Mouse (Mus musculus): Measurements from ENCODE around the gene Ephb2.

The Ephb2 gene

DNA sequence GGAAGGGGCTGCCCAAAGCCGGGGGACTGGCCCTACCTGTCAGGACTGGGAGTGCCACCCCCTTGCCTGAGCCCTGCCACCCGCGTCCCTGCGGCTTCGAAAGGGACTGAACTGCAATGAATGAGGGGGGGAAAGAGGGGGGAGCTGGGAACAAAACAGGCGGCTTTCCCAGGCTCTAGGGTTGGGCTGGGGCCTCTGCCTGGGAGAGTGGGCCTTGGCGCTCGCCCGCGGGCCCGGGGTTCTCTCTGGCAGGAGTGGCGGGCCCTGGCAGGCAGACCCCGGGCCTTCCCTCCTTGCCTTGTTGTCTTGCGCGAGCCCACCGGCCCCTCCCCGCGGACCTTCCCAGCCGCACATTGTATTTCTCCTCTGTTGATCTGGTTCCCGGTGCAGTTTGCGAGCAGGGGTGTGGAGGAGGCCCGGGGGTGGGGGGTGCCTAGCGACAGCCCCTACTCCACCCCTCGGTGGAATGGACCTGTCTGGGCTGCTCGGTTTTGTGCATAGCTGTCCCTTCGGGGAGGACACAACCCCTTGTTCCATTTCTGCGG lies 671 bp upstream of the Ephb2 start:
- no peak for DNase-seq (ENCODE audit: low read depth)

DNA sequence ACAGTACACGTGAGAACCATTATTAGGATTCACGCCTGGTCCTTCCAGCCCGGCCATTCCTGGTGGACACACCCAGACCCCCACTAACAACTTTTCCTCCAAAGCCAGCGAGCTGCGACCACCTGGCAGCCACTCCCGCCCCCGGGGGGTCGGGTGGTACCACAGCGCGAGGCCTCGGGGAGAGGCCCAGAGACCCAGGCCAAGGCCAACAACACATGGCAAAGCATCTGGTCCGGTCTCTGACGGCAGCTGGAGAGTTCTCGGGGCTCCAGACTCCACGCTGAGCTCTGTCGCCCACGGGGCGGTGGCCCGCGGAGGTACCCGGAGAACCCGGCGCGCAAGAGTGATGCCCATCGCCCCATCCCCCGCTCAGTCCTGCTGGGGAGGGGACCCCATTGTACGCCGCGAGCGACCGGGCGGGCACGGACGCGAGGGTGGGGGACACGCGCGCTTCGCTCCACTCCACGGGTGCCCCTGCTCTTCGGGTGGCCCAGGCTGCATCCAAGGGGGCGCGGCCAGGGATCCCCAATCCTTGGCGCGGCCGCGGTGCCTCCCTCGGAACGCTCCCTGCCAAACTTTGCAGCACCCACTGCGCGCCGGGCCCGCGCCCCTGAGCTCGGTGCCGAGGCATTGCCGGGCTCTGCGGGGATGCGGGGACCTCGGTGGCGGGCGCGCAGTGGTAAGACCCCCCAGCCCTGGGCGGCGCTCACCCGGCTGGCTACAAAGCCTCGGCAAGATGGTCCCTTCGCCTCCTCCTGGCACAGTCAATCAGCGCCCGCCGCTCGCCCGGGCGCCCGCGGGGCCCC lies 770 bp downstream of the Ephb2 start:
- DNase-seq (ENCODE audit: low read depth): no peak

DNA sequence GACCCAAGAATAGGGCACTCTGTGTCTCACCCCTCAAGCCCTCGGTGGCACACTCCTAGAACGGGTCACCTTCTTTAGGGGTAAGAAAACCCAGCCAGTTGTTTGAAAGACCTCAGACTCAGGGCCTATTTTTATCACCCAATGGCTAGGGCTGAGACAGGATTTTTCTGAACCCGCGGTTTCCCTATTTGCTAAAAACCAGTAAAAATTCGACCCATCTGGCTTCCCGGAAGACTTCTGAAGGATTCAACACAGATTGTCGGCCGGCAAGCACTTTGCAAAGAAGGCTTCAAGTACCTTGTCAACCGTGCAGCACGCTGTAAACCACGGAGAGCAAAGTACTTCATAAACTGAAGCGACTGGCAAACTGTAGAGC lies 1.4 kb downstream of the Ephb2 start:
- DNase-seq (ENCODE audit: low read depth): no peak

DNA sequence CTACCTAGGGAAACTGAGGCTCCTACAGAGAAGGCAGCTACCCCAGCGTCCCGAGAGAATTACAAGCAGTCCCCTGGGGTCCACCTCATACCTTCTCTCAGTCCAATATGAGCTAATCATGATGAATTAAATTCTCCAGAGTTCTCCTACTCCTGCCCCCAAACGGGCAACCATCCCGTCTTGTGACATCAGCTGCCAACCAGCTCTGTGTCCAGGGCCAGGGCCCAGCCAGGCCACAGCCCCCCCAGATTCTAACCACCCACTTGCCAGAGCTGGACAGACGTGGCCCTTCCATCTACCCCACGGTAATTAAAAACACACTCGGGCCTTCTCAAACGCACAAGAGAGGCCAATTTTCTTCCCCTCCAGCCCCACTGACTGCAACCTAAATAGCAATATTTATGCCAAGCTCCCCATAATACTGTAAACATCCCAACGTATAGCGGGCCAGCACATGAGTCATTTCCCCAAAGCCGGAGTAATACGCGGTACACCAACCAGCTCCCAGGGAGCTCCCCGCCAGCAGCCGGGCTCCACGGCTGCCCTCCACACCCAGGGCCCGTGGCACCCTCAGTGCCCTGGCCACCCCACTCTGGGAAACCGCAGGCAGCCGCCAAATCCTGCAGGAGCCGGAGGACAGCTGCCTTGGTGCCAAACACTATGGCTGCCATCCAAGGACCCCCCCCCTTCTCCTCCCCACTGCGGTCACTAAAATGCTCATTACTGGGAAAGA lies 2.0 kb downstream of the Ephb2 start:
- DNase-seq (ENCODE audit: low read depth): no peak

DNA sequence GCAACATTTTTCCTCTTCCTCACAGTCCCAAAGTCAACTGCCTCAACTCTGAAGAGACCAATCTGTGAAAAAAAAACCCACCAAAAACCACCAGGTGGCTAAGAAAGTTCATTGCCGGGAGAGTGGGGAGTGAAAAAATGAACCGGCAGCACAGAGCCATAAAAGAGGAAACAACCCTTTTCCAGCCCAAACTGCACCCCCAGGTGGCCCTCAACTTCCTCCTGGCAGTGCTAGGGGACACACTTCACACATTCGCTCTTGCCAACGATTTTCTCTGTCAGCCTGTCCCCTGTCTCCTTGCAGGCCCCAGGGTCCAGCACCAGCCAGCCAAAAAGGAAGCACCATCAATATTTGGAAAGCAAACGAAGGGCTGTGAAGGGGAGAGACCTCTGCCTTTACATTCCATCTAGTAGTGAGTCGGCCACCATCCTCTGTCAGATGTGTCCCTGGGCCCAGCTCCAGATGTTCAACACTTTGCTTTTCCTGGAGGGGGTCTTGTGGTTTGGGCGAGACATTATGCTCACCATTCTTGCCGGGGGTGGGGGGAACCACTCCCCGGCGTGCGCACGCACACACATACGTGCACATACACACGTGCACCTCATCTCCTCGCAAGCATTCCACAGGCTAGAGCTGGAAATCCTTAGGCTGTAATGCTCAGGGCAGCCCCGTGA lies 3.1 kb downstream of the Ephb2 start:
- no peak for DNase-seq (ENCODE audit: low read depth)

DNA sequence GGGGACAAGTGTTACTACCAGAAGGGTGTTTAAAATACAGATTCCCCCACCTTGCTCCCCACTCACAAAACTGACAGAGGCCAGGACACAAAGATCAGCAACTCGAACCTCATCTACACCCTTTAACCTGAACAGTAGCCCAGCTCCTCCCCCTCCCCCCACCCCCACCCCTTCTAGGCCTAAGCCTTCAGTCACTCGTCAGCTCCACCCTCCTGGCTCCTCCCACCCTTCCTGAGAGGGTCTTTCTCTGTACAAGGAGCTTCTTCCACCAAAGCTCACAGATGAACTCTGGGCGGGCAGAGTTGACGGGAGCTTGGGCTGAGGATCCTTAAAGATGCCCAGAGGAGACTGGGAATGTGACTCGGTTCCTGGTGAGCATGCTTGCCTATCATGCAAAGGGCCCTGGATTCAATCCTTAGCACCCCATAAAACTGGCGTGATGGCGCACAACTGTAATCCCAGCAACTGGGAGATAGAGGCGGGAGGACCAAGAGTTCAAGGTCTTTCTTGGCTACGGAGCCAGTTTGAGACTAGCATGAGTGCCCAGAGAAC lies 5.4 kb downstream of the Ephb2 start:
- no peak for DNase-seq (ENCODE audit: low read depth)

DNA sequence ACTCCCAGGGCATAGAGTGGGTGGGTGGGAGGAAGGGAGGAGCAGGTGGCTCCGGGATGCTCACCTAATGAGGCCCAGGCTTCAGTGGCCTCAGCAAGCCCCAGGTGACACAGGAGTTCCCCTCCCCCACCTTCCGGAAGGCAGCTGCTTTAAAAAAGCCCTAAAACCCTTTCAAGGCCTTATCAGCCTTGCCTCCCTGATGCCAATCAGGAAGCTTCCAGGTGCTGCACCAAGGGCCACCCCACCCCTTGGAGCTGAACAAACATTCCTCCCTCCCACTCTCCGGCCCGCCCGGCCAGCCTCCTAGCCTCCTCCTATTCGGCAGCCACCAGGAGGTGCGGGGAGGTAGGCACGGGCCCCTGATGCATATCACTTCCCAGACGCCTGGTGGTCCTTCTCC lies 6.0 kb downstream of the Ephb2 start:
- DNase-seq (ENCODE audit: low read depth): no peak

DNA sequence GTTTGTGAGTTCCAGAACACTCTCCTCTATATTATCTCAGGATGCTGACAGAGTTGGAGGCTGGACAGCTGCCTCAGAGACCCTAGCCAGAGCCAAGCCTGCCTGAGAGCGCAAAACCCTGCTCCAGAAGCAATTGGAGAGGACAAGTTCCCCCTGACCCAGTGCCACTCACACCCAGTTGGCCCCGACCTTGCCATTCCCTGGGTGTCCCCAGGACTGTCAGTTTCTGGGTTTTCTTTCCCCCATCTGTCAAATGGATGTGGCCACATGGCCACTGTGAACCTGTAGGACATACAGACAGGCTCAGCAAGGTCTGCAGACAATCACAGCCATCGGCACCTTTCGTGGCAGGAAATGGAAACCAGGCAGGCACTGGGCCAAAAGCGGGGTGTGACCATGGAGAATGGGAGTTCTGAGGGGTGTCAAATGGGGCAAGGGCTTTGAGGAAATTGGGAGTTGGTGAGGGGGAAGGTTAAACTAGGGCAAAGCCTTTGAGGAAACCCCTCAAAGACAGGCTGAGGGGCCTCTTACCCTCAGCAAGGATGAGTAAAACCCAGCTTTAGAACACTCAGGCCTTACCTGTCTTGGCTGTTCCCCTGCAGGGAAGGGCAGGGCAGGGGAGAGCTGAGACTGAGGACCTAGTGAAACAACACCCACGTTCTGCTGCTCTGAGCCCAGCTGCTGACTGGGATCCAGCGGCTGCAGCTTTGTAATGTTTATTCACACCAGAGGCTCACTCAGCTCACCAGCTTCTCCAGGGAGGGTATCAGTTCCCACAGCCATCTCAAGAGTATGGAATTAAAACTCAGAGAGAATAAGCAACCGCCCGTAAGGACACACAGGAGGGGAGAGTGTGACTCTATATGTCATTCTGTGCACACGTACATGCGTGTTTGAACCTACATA lies 6.9 kb downstream of the Ephb2 start:
- DNase-seq (ENCODE audit: low read depth): no peak

DNA sequence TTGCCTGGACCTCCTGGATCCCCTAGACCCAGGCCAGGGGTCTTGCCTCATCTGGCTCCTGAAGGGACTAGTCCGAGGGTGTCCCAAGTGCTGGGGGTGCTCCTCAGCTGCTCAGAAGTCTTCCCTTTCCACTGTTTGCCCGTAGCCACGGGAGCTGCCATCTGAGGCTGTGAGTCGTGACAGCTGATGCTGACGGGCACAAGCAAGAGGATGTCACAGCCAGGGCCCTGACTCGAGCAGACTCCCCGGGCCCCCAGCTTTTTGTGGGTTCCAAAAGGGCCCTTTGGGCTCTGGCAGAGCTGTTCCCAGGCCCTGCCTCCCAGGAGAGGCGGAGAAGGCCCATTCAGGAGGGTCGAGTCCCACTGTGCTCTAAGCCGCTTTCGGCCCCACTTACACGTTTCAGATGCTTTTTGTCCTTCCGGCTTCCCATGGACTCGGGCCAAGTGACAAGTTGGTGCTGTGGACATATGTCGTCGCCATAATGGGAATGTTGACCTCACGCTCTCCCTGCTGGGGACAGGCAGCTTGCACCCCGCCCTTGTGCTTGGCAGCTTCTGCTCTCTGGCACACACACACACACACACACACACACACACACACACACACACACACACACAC lies 10.7 kb downstream of the Ephb2 start:
- no peak for DNase-seq (ENCODE audit: low read depth)

DNA sequence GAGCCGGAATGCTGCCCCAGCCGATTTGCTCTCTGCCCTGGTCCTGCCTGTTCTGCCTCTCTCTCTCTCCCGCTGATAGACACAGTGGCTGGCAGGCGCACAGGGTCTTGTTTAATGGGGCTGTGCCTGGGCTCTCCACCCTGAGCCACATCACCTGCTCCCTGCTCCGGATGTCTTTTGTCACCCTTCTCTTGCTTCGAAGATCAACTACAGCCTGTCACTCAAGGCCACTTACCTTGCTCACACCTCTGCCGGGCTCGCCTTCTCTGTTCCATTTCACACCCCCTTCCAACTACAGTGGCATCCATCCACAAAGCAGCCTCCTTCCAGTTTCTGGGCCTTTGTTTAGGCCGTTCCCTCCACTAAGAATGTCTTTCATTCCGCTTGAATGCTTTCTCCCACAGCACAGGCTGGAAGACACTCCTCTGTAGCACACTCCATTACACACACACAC lies 15.7 kb downstream of the Ephb2 start:
- DNase-seq (ENCODE audit: low read depth): no peak

DNA sequence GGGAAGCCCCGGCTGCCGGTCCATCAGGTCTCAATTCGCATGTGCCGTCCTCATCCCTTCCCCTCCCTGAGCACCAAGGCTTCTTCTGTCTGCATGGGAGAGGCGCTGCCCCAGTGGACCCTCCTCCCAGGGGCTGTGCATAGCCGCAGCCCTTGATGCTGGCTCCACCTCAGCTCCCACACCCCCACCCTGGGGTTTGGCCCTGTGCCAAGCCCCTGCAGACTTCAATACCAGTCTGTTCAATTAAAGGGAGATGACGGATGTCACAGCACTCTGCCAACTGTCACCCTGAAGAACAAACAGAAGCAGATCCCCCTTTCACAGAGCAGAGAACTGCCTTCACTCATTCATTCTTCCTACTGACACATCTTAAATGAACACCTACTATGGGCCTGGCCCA lies 19.1 kb downstream of the Ephb2 start:
- no peak for DNase-seq (ENCODE audit: low read depth)

DNA sequence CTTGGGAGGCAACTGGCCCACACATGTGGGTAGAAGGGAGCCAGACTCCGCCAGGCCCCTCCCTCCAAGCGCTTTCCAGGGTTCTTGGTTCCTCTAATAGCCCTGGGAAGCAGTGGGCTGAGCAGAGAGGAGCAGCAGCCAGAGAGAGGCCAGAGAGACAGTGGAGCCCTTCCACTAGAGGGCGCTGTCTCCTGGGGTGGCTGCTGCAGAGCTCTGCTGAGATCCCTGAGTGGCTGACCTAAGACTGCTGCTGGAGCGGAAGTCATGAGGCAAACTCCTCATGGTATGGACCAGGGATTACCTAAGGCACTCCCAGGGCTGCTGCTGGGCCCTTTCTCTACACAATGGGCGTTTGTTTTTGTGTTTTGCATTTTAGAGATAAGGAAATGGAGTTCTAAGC lies 20.4 kb downstream of the Ephb2 start:
- DNase-seq (ENCODE audit: low read depth): peak; percentile 3

DNA sequence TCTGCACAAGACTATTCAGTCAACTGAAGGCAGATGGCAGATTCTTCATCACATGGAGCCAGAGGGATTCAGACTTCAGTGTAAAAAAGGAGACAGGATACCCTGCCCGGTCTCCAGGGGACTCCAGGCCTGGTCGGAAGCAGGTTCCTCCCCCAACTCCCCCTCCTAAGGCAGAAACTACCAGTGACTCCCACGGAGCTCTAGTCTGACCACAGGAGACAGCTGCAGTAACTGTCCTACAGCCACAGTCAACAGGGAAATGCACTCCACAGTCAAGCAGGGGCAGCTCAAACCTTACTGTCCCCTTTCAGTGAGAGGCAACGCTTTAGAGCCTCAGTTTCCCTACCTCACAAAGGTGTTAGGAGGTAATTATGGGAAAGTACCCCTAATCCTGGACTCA lies 23.2 kb downstream of the Ephb2 start:
- DNase-seq (ENCODE audit: low read depth): no peak

DNA sequence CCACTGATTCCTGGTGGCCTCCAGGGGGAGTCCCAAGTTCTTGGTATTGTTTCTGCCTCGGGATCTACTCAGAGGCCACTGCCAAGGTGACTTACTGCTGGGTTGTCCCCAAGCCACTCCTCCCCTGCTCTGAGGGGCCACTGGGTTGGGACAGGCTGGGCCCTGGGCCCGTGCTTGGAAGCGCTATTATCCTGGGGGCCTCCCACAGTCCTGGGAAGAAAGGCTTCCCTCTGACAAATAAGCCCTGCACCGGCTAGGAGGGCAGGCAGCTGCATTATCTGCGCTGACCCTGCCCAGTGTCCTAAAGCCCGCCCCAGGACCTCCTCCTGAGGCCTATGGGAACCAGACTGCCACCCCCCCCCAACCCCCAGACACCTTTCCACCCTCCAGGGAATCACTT lies 24.2 kb downstream of the Ephb2 start:
- DNase-seq (ENCODE audit: low read depth): no peak

DNA sequence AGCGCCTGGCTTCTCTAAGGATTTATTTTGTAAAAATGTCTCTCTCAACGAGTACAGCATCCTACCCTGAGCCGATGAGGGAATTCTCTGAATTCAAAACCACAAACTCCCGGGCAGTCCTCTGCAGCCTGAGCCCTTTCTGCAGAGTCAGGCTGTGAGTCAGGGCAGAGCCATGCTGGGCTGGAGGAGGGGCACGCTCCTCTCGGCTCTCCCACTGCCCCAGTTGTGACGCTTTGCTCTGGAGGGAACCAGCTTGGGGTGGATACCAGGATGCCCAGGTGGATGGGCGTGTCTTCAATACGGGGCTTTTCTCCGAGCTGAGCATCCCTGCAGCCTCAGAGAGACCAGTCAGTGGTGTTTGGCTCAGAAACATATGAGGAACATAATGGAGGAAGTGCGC lies 27.3 kb downstream of the Ephb2 start:
- DNase-seq (ENCODE audit: low read depth): no peak

DNA sequence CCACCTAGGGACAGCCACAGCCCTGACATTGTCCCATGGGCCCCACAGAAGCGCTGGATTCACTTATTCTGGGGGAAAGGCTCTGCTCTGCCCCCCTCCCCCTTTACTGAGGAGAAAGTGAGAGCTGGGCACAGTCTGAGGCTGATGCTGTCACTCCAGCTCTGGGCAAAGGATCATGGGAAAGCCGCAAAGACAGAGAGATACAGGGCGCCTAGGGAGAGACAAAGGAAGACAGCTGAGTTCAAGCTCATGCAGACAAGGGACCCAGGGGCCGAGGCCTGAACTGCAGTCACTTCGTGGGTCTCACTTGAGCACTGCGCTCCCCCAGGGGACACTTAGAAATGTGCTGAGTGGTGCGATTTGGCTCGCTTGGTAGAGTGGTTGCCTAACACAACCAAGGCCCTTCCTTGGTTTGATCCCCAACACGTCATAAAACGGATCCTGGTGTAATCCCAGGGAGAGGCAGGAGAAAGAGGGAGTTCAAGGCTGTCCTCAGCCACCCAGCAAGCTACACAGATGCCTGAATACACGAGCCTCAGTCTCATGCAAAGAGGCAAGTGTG lies 28.3 kb downstream of the Ephb2 start:
- DNase-seq (ENCODE audit: low read depth): no peak

DNA sequence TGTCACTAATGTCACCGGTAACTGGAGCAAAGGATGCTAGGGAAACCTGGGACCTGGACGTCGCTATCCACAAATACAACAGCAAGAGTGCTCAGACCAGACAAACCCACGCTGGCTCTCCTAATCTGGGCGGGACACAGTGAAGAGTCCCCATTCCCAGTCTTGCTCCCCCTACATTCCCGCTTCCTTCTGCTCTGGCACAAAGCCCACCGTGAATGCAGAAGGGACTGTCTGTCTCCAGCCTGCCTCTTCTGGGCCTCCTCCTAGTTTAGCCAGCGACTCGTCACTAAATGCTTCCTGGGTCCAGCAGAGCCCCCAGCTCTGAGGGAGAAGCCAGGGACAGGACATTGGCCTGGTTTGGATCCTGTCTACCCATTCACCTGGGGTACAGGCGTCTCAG lies 29.5 kb downstream of the Ephb2 start:
- no peak for DNase-seq (ENCODE audit: low read depth)

DNA sequence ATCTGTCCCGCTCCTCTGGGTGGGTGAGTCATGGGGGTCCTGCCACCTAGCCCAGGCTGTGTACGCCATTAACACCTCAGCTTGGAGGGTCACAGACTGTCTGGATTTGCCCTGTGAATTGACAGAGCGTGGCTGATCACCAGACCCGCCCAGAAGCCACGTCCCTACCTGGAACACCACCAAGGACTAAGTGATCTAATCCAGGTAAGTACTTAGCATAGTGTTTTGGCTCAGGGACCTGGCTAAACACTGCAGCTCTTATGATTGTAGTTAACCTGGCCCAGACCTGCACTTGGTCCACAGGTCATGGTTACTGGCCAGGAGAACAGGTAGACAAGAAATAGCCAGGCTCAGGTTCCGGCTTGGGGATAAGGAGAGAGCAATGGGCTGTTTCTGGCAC lies 31.4 kb downstream of the Ephb2 start:
- DNase-seq (ENCODE audit: low read depth): no peak

DNA sequence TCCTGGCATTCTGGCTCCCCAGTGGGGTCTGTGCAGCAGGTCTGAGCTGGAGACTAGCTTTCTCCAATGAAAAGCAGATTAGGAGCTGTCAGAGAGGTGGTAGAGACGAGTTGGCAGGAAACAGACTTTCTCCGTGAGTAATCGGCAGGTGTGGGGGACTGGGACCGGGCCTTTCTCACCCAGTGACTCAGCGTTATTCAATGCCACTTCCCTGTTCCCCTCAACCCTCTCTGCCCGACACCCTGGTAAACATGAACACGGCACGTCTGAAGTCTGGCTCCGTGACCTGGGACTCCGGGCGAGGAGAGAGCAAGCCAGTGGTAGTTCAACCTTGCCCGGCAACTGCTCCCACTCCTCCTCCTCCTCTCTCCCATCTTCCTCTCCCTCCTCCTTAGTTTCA lies 33.3 kb downstream of the Ephb2 start:
- no peak for DNase-seq (ENCODE audit: low read depth)

DNA sequence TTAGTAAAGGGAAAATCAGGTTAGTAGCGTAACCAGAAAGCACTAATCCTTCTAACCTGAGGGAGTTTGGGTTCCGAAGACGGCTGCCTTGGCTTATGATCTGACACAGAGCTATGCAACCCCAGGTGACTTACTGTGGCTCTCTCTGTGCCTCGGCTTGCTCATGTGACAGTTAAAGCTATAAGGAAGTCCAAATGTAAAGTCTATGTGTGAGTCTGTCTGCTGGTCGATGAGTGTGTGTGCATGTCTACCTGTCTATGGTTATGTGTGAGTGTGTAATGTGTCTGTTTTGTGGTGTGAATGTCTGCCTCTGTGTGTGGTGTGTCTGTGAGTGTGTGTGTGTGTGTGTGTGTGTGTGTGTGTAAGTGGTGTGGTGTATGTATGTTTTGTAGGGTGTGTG lies 33.8 kb downstream of the Ephb2 start:
- no peak for DNase-seq (ENCODE audit: low read depth)

DNA sequence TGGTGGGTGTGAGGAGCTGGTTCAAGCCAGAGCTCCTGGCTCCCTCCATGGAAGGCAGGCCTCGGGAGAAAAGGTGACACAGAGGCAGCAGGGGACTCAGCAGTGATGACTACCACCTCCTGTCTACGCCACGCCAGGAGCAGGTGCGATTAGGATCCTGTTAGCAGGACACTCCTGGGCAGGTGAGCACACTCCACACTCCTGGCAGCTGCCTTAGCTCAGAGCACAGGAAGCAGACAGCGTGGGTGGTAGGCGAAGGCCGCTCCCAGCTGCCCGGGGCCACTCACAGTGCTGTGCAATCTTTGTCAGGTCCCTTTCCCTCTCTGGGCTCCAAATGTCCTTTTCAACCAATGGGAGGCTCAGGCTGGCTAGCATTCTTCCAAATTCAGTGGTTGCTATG lies 34.3 kb downstream of the Ephb2 start:
- DNase-seq (ENCODE audit: low read depth): no peak

Measured in c-Kit-positive CD71-positive TER-119-negative erythroid progenitor cells, embryonic 14.5 days (primary cell).